Mouse (Mus musculus) liver, embryonic 15.5 days (tissue): ENCODE data around the gene Tbx1. TPM values are rescaled to one million over a fixed set of nuclear protein-coding genes. Genes with fewer than 3 reads are reported as not detected.
A peak's percentile ranks its signal among the peaks of the same experiment; 100 is the strongest.

Experiments
- ATAC-seq: fragments of 200-750 bp; cut with Nextera tagmentation; 2 replicates; pipeline ENCODE4 v1.8.0; 2017; ENCODE audit warnings: moderate number of reproducible peaks, mild to moderate bottlenecking, moderate library complexity; ENCODE audit not compliant: insufficient read depth
- H3K27ac ChIP-seq: fragments of 300-500 bp; sonication (generic); replicated peaks from 2 replicates; pipeline ENCODE4 v1.5.1; 2015; ENCODE audit warnings: mild to moderate bottlenecking, inconsistent platforms
- H3K27me3 ChIP-seq: fragments of 300-500 bp; sonication (generic); 2 replicates; pipeline ENCODE4 v1.6.1; 2015; ENCODE audit warnings: mild to moderate bottlenecking, inconsistent platforms
- H3K36me3 ChIP-seq: fragments of 300-500 bp; sonication (generic); replicated peaks from 2 replicates; pipeline ENCODE4 v1.6.1; 2015; ENCODE audit warnings: moderate library complexity, mild to moderate bottlenecking, inconsistent platforms
- H3K4me1 ChIP-seq: fragments of 300-500 bp; sonication (generic); replicated peaks from 2 replicates; pipeline ENCODE4 v1.6.1; 2015; ENCODE audit warnings: inconsistent platforms
- H3K4me2 ChIP-seq: fragments of 300-500 bp; sonication (generic); 2 replicates; pipeline ENCODE4 v1.6.1; 2015; ENCODE audit warnings: moderate library complexity, mild to moderate bottlenecking, inconsistent platforms
- H3K4me3 ChIP-seq: fragments of 300-500 bp; sonication (generic); replicated peaks from 2 replicates; pipeline ENCODE4 v1.5.1; 2015; ENCODE audit warnings: mild to moderate bottlenecking, inconsistent platforms
- H3K9ac ChIP-seq: fragments of 300-500 bp; sonication (generic); 2 replicates; pipeline ENCODE4 v1.6.1; 2015; ENCODE audit warnings: moderate library complexity, mild to moderate bottlenecking, inconsistent platforms
- H3K9me3 ChIP-seq: fragments of 300-500 bp; sonication (generic); replicated peaks from 2 replicates; pipeline ENCODE4 v1.6.1; 2016; ENCODE audit warnings: inconsistent platforms
- WGBS: fragments of 180-500 bp; shearing (Covaris S2); methylation state at CpG from one replicate; pipeline ENCODE4 v1.1.7; 2015; ENCODE audit warnings: mixed read lengths; ENCODE audit not compliant: insufficient replicate concordance; 5-methylcytosine and 5-hydroxymethylcytosine counted together
- polyA plus RNA-seq: library from polyadenylated mRNA; unstranded; fragments of >200 nt; fragmentation: Nextera tagmentation; extraction: Ambion mirVana; gene quantifications from 2 replicates; pipeline ENCODE4 v1.2.1, GENCODE M21; 2015

Tbx1 gene
- polyA plus RNA-seq, 1 experiment from 2014 or later: 0.23 TPM

DNA sequence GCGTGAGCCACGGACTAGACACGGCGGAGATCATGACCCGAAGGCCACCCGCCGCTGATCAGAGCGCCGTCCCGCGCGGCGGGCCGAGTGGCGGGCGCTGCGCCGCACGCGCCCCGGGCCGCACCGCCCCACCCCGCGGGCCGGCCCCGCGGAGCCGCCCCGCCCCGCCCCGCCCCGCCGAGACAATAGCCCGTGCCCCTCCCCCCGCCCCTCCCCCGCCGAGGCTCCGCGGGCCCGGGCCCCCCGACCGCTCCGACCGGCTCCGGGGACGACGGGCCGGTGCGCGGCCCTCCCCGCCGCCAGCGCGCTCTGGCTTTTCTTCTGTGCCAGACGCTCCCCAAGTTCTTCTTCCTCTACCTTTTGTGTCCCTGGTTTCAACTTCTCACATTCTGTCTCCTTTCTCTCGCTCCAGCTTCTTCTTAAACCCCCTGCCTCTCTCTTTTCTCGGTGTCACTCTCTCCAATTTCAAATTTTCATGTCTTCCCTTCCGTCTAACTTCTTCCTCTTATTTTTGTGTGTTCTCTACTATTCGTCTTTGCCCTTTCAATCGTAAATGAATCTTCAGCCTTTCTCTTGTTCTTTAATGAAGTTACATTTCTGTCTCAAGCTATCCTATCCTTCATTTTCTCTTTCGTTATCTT lies 3.4 kb downstream of the Tbx1 start:
- peak overlapping the region; percentile 24 for H3K4me3 ChIP-seq
- H3K9ac ChIP-seq: no peak overlapping the region
- no peak for ATAC-seq
- no peaks in the 10 kb centered on the region for H3K9me3 ChIP-seq
- peaks cover 34% of the 10 kb centered on the region for H3K4me1 ChIP-seq
- WGBS: 1% methylated on average over 45 of the region's 62 CpGs
- no peak overlapping the region for H3K27ac ChIP-seq
- peaks cover 100% of the 10 kb centered on the region for H3K27me3 ChIP-seq
- H3K36me3 ChIP-seq: no peaks in the 10 kb centered on the region
- H3K4me2 ChIP-seq: peak overlapping the region; percentile 49

DNA sequence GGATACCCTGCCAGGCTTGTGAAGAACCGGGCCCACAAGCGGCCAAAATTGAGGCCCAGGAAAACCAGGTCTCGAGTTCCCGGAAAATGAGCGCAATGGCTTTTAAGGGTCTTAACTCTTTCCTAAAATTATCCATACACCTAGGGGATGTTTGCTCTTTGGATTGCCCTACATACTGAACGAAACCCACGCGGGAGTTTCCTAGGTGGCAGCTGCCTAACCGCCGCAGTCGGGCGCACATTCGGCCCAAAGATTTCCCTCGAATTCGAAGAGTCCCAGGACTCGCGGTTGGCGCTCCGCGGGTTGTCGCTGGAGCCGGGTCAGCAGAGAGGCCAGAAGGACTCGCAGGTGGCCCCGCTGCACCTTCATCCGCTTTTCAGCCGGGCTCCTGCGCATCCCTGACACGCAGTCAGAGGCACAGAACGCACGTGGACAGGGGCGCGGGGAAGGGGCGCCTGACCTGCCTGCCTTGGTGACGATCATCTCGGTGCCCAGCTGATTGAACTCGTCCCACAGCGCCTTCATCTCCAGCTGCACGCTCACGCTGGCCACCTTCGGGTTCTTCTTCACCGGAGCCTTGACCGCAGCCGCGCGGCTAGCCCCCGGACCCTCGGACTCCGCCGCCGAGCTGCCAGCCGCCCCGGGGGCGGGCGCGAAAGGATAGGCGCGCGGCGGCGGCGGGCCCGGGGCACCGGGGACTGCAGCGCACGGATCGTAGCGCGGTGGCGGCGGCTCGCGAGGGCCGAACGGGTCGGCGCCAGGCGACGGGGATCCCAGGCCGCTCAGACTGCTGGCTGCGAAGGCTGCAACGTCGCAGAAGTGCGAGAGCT lies 4.2 kb downstream of the Tbx1 start:
- H3K36me3 ChIP-seq: no peaks in the 10 kb centered on the region
- ATAC-seq: no peak
- no peak overlapping the region for H3K9ac ChIP-seq
- peaks cover 37% of the 10 kb centered on the region for H3K4me1 ChIP-seq
- peaks cover 100% of the 10 kb centered on the region for H3K27me3 ChIP-seq
- H3K27ac ChIP-seq: no peak overlapping the region
- peak overlapping the region; percentile 24 for H3K4me3 ChIP-seq
- H3K4me2 ChIP-seq: peak overlapping the region; percentile 49
- 2% methylated on average over 83 of the region's 83 CpGs for WGBS
- H3K9me3 ChIP-seq: no peaks in the 10 kb centered on the region

DNA sequence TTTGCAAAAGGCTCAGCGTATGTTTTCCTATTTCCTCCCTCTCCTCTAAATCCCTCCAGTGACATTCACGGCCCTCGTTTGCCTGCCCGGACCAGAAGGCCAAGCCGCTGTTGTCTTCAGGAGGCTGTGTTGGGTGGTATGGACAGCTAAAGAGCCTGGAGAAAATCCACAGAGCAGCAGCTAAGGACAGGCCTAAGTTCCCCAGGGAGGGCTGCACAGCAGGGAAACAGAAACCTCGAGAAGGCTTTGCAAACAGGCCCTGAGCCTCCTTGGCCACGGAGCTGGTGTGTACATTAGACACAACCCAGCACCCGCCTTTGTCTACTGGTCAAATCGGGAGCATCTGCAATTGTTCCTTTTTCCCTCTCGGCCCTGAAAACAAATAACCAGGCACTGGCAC lies 4.8 kb downstream of the Tbx1 start:
- Histone ChIP-seq H3K9ac (no peak overlapping the region), H3K4me3 (no peak overlapping the region), H3K9me3 (no peaks in the 10 kb centered on the region), H3K27me3 (peaks cover 100% of the 10 kb centered on the region), H3K4me1 (peaks cover 33% of the 10 kb centered on the region), H3K36me3 (no peaks in the 10 kb centered on the region), H3K27ac (no peak overlapping the region), H3K4me2 (no peak overlapping the region)
- no peak for ATAC-seq
- 19% methylated on average over 10 of the region's 10 CpGs for WGBS

DNA sequence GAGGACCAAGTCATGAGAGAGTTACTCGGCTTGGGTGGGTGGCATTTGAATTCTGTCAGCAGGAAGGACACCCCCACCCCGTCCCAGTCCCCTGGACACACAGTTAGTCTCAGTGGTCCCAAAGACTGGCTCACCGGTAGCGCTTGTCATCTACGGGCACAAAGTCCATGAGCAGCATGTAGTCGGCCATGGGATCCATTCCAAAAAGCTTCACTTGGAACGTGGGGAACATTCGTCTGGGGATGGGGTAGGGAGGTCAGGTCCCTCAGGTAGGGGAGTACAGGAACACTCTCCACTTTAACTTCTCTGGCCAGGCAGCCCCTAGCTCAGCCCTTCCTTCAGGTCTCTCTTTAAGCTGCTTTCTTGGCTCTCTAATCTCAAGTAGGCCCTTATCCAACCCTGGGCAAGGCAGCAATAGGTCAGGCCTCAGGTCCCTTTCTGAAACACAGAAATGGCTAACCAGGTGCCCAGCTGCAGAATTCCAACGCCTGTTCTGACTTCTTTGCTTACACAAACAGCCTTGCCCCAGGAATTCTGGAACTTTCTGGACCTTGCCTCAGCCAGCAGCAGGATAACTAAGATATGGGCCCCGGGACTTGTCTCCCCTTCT lies 5.5 kb downstream of the Tbx1 start:
- Histone ChIP-seq H3K36me3 (no peaks in the 10 kb centered on the region), H3K4me2 (no peak overlapping the region), H3K27ac (no peak overlapping the region), H3K9ac (no peak overlapping the region), H3K4me1 (peaks cover 29% of the 10 kb centered on the region), H3K27me3 (peaks cover 100% of the 10 kb centered on the region), H3K9me3 (no peaks in the 10 kb centered on the region), H3K4me3 (no peak overlapping the region)
- WGBS: 38% methylated on average over 10 of the region's 10 CpGs
- no peak for ATAC-seq

- Histone ChIP-seq H3K9ac (no peak overlapping the region), H3K27ac (no peak overlapping the region), H3K4me3 (no peak overlapping the region), H3K4me2 (no peak overlapping the region), H3K4me1 (peaks cover 27% of the 10 kb centered on the region), H3K36me3 (no peaks in the 10 kb centered on the region), H3K9me3 (no peaks in the 10 kb centered on the region), H3K27me3 (peaks cover 97% of the 10 kb centered on the region)
- WGBS: 30% methylated on average over 10 of the region's 10 CpGs
- no peak for ATAC-seq
Measured at GRCm38 (mm10) chr16:18583673-18584357, 6.7 kb downstream of the Tbx1 start.

DNA sequence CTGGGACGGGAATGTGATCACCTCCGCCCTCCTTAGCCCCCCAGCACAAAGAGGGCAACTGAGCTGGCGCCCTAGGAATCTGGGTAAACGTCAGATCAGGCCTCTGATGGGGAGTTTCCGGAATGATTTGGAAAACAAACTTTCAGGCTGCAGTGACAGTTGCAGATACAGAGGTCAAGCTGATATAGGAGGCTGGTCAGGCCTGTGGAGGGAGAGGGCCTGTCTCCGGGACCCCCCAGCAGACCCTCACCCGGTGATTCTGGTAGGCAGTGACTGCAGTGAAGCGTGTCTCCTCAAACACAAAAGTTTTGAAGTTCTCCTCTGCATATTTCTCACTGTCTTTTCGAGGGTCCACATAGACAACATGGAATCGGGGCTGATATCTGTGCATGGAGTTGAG lies 7.3 kb downstream of the Tbx1 start:
- Histone ChIP-seq H3K4me1 (peaks cover 27% of the 10 kb centered on the region), H3K27ac (no peak overlapping the region), H3K27me3 (peaks cover 97% of the 10 kb centered on the region), H3K36me3 (no peaks in the 10 kb centered on the region), H3K4me2 (no peak overlapping the region), H3K9ac (no peak overlapping the region), H3K4me3 (no peak overlapping the region), H3K9me3 (no peaks in the 10 kb centered on the region)
- ATAC-seq: no peak
- 20% methylated on average over 10 of the region's 10 CpGs for WGBS

DNA sequence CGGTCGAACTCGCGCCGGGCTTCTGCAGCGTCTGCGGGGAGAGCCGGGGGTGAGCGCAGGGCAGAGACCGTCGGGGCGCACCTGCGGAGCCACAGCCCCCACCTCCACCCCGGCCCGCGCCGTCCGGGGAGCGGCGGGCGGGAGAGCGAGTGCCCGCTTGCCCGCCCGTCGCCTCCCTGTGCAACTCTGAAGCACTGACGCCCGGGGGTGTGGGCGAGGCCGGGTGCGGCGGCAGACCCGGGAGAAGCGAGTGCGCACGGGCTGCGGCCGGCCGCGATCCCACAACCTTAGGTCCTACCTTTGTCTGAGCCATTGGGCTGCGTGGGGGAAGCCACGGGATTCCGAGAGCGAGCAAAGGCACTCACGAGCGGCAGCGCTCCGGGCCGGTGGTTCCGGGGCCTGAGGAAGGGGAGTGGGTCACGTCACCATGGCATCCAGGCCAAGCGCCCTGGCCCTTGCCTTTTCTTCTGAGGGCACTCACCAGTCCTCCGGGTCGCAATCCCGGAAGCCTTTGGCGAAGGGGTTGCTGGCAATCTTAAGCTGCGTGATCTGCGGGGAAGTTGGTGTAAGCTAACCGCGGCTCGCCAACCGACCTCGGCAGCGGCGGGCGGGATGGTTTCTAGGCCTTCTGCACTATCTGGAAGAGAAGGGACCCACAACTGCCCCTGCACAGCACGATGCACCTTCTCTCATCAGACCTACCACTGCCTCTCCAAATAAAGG lies 7.9 kb downstream of the Tbx1 start:
- WGBS: 2% methylated on average over 67 of the region's 67 CpGs
- Histone ChIP-seq H3K9ac (no peak overlapping the region), H3K4me1 (peaks cover 21% of the 10 kb centered on the region), H3K4me2 (peak overlapping the region; percentile 53), H3K4me3 (peak overlapping the region; percentile 32; the same call in 1 of the 2 replicates), H3K27ac (no peak overlapping the region), H3K36me3 (no peaks in the 10 kb centered on the region), H3K9me3 (no peaks in the 10 kb centered on the region), H3K27me3 (peaks cover 97% of the 10 kb centered on the region)
- ATAC-seq: no peak

- Histone ChIP-seq H3K36me3 (no peaks in the 10 kb centered on the region), H3K4me2 (peak overlapping the region; percentile 53), H3K4me1 (peaks cover 20% of the 10 kb centered on the region), H3K27ac (no peak overlapping the region), H3K9me3 (no peaks in the 10 kb centered on the region), H3K9ac (no peak overlapping the region), H3K27me3 (peaks cover 97% of the 10 kb centered on the region), H3K4me3 (peak overlapping the region; percentile 32)
- ATAC-seq: no peak
- WGBS: under 1% methylated on average over 64 of the region's 66 CpGs
Measured at GRCm38 (mm10) chr16:18581623-18582205, 8.8 kb downstream of the Tbx1 start.

- peak overlapping the region; percentile 53 for H3K4me2 ChIP-seq
- no peaks in the 10 kb centered on the region for H3K9me3 ChIP-seq
- WGBS: 6% methylated on average over 21 of the region's 21 CpGs
- no peak overlapping the region for H3K9ac ChIP-seq
- H3K27ac ChIP-seq: no peak overlapping the region
- ATAC-seq: no peak
- peaks cover 94% of the 10 kb centered on the region for H3K27me3 ChIP-seq
- peak overlapping the region; percentile 32; the same call in 1 of the 2 replicates for H3K4me3 ChIP-seq
- H3K36me3 ChIP-seq: no peaks in the 10 kb centered on the region
- H3K4me1 ChIP-seq: peaks cover 14% of the 10 kb centered on the region
Measured at GRCm38 (mm10) chr16:18581050-18581622, 9.3 kb downstream of the Tbx1 start.

DNA sequence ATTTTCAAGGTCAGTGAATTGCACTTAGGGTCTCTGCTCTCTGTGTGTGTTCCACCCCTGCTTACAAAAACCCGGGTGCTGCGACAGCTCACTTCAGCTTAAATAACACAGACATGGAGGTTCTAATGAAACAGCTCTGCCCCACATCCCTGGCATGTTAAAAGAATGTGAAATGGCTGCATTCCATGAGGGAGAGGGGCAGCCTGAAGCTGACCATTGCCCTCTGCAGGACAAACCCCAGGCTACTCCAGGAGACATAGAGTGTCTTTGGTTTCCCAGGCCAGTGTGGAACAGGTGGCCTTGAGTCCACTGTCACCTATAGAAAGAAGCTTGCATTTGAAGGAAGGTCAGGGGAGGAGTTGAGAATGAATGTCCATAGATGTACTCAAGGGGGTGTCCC lies 10.1 kb downstream of the Tbx1 start:
- Histone ChIP-seq H3K36me3 (no peaks in the 10 kb centered on the region), H3K4me2 (no peak overlapping the region), H3K4me3 (no peak overlapping the region), H3K4me1 (peaks cover 12% of the 10 kb centered on the region), H3K27me3 (peaks cover 87% of the 10 kb centered on the region), H3K9ac (no peak overlapping the region), H3K9me3 (no peaks in the 10 kb centered on the region), H3K27ac (no peak overlapping the region)
- 39% methylated on average over 2 of the region's 2 CpGs for WGBS
- no peak for ATAC-seq
